Mouse (Mus musculus): ENCODE results near the gene Plekha4.
A peak's percentile ranks its signal among the peaks of the same experiment; 100 is the strongest.
"Not testable (repeated sequence)": the region's sequence is repeated elsewhere in the genome, so short reads cannot be mapped to it uniquely, and the experiment has no call there.

Gene Plekha4

GRCm38 (mm10) chr7:45525809-45526473 is at the start of gene Plekha4, which contains the start of gene Ppp1r15a:
TSS of gene Plekha4 (plus strand) at chr7:45526330.
TSS of gene Ppp1r15a (minus strand) at chr7:45526268.
- peak; percentile 82 to 95 for DNase-seq (ENCODE audit: low spot score in 2 of 2)

- DNase-seq (ENCODE audit: low spot score in 2 of 2) = no peak
Measured at GRCm38 (mm10) chr7:45476453-45476852, 49.7 kb upstream of the Plekha4 start.

- DNase-seq (ENCODE audit: low spot score in 2 of 2) = peak in 1 of 2 experiments; percentile 62
Measured at GRCm38 (mm10) chr7:45477003-45477402, 49.1 kb upstream of the Plekha4 start.

GRCm38 (mm10) chr7:45478774-45479173 is 47.4 kb upstream of the Plekha4 start:
- no peak for DNase-seq (ENCODE audit: low spot score in 2 of 2)

GRCm38 (mm10) chr7:45480310-45480709 is 45.8 kb upstream of the Plekha4 start:
- DNase-seq (ENCODE audit: low spot score in 2 of 2) = not testable (repeated sequence)

GRCm38 (mm10) chr7:45481374-45481927 is 44.7 kb upstream of the Plekha4 start, which contains the start of gene Tulp2:
TSS of gene Tulp2 (plus strand) at chr7:45481877.
- peak in 1 of 2 experiments; percentile 77 for DNase-seq (ENCODE audit: low spot score in 2 of 2)

GRCm38 (mm10) chr7:45482166-45482565 is 44.0 kb upstream of the Plekha4 start:
- no peak for DNase-seq (ENCODE audit: low spot score in 2 of 2)

GRCm38 (mm10) chr7:45484985-45485384 is 41.1 kb upstream of the Plekha4 start:
- DNase-seq (ENCODE audit: low spot score in 2 of 2) = not testable (repeated sequence)

- DNase-seq (ENCODE audit: low spot score in 2 of 2) = no peak
Measured at GRCm38 (mm10) chr7:45486158-45486557, 40.0 kb upstream of the Plekha4 start.

GRCm38 (mm10) chr7:45486761-45487415 is 39.2 kb upstream of the Plekha4 start, which contains the start of gene Gm45808:
TSS of gene Gm45808 (minus strand) at chr7:45486811.
- DNase-seq (ENCODE audit: low spot score in 2 of 2) = no peak

- DNase-seq (ENCODE audit: low spot score in 2 of 2) = no peak
Measured at GRCm38 (mm10) chr7:45487861-45488292, 38.3 kb upstream of the Plekha4 start.

GRCm38 (mm10) chr7:45488293-45489204 is 37.6 kb upstream of the Plekha4 start, which contains the start of gene Dhdh:
TSS of gene Dhdh (minus strand) at chr7:45488805.
- peak in 1 of 2 experiments; percentile 44 for DNase-seq (ENCODE audit: low spot score in 2 of 2)

- DNase-seq (ENCODE audit: low spot score in 2 of 2) = no peak
Measured at GRCm38 (mm10) chr7:45489578-45489977, 36.6 kb upstream of the Plekha4 start.

GRCm38 (mm10) chr7:45490822-45491221 is 35.3 kb upstream of the Plekha4 start:
- no peak for DNase-seq (ENCODE audit: low spot score in 2 of 2)

- DNase-seq (ENCODE audit: low spot score in 2 of 2) = no peak
Measured at GRCm38 (mm10) chr7:45491264-45491663, 34.9 kb upstream of the Plekha4 start.

GRCm38 (mm10) chr7:45492225-45492844 is 33.8 kb upstream of the Plekha4 start:
- no peak for DNase-seq (ENCODE audit: low spot score in 2 of 2)

- no peak for DNase-seq (ENCODE audit: low spot score in 2 of 2)
Measured at GRCm38 (mm10) chr7:45492951-45493350, 33.2 kb upstream of the Plekha4 start.

- DNase-seq (ENCODE audit: low spot score in 2 of 2) = no peak
Measured at GRCm38 (mm10) chr7:45494548-45494947, 31.6 kb upstream of the Plekha4 start.

- DNase-seq (ENCODE audit: low spot score in 2 of 2) = no peak
Measured at GRCm38 (mm10) chr7:45498427-45498826, 27.7 kb upstream of the Plekha4 start.

- no peak for DNase-seq (ENCODE audit: low spot score in 2 of 2)
Measured at GRCm38 (mm10) chr7:45507583-45507982, 18.5 kb upstream of the Plekha4 start.

- no peak for DNase-seq (ENCODE audit: low spot score in 2 of 2)
Measured at GRCm38 (mm10) chr7:45508561-45508960, 17.6 kb upstream of the Plekha4 start.

All from left cerebral cortex, adult 9 months (tissue).